Mouse (Mus musculus): Measurements from ENCODE around the gene Myog.
"Not testable (repeated sequence)": the region's sequence is repeated elsewhere in the genome, so short reads cannot be mapped to it uniquely, and the experiment has no call there.

The Myog gene

DNA sequence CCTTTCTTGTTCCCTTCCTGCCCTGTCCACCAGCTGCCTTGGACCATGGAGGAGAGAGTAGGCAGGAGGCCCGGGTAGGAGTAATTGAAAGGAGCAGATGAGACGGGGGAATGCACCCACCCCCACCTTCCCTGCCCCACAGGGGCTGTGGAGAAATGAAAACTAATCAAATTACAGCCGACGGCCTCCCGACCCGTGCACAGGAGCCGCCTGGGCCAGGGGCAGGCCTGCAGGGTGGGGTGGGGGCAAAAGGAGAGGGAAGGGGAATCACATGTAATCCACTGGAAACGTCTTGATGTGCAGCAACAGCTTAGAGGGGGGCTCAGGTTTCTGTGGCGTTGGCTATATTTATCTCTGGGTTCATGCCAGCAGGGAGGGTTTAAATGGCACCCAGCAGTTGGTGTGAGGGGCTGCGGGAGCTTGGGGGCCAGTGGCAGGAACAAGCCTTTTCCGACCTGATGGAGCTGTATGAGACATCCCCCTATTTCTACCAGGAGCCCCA is at the start of gene Myog:
Gene Myog (plus strand): TSS at position 392 of the 502 bp plus-strand sequence.
- DNase-seq: no peak

GRCm38 (mm10) chr1:134240701-134241100 is 49.1 kb upstream of the Myog start:
- DNase-seq: no peak

GRCm38 (mm10) chr1:134241298-134241697 is 48.5 kb upstream of the Myog start:
- DNase-seq: no peak

GRCm38 (mm10) chr1:134242286-134242685 is 47.5 kb upstream of the Myog start:
- no peak for DNase-seq

- no peak for DNase-seq
These were observed 46.3 kb upstream of the Myog start for GRCm38 (mm10) chr1:134243505-134243904.

DNA sequence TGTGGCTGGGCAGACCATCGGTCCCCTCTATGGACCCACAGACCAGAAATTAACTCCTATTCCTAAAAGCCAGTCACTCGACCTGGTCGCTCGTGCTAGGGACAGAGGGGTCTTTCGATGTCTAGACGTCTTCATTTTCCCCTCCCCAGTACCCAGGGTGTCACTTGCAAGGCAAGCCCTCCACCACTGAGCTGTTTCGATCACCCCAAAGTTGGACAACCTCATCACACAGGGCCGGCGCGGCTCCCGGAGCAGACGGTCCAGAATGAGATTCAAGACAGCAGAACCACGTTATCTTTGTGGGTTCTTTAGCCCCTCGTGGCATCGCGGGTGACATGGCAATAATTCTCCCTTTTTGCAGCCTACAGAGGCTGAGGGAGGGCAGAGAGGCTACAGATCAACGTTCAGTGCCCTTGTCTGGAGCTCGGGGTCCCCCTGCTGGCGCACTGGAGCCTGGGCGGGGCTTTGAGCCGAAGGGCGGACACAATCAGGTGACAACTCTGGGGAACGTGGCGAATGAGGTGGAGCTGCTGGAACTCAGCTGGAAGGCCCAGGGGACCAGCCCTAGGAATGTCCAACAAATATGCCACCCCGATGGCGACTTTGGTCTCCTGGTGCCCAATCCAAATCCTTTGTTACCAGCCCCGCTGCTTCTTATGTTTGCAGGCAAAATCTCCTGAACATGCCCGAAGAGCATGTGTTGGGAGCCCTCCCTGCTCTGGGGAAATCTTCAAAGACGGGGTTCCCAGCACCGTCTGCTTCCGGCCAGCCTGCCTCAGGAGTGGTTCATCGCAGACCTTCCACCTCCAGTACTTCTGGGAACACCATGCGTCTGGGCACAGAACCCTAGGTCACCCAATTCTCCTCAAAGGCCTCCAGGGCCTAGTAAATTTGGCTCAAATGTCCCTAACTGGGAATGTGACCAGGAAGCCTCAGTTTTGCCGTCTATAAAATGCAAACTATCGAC is 45.6 kb upstream of the Myog start:
- peak; percentile 91 for DNase-seq

DNA sequence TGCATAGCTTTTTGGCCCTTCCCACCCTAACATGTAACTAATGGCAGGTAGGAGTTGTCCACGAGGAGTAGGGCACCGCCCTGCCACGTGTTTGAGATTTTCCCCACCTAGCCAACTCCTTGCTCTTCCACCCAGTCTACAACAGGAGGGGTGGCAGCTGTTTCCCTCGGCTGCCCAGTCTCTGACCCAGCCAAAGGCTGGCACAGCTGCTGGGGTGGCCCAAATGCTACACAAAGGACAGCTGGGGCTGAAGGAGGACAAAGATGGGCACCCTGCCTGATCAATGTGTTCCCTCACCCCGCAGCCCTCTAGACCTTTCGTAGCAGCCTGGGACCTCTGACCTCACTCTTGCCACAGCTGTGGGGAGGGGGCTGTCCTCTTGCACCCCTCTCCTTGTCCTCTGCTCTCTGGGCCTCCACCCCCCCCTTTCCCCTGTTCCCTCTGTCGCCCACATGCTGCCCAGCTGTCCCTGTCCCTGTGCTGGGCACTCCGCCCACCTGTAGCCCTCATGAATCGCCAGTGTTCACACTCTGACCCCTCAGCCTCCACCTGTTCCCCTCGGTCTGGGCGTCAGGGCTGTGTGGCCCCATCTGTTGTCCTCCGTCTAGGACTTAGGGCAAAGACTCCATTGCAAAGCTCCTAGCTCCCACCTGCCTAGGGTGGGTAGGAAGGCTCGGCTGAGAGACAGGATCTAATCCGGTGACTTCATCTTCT is 44.6 kb upstream of the Myog start:
- DNase-seq: no peak

DNA sequence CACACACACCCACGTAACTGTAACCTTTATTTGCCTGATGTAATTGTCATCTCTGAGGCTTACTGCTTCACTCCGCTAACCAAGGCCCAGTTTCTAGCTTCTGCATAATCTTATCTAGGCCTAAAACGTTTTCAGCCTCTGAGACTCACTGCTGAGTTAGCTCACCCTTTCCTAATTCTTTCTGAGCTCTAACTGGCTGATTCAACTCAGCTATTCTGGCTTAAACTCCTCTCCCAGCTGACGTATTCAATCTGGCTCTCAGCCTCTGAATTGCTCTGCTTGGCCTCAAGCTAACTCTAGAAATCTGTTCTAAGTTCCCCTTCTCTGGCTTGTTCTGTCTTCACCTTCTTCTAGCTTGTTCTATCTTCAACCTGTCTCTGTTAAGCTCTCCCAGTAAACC is 43.2 kb upstream of the Myog start:
- DNase-seq: no peak

DNA sequence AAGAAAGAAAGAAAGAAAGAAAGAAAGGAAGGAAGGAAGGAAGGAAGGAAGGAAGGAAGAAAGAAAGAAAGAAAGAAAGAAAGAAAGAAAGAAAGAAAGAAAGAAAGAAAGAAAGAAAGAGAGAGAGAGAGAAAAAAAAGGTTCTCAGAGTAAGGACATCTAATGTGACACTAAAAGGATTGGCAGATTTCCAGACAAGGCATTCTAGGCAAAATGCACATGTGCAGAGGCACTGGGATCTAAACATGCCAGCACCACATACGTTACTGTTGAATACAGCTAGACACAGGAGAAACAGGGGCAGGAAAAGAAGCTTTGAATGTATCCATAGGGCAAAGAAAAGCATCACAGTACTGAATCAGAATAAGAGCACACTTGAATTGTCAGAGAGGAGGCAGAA is 40.1 kb upstream of the Myog start:
- not testable (repeated sequence) for DNase-seq

DNA sequence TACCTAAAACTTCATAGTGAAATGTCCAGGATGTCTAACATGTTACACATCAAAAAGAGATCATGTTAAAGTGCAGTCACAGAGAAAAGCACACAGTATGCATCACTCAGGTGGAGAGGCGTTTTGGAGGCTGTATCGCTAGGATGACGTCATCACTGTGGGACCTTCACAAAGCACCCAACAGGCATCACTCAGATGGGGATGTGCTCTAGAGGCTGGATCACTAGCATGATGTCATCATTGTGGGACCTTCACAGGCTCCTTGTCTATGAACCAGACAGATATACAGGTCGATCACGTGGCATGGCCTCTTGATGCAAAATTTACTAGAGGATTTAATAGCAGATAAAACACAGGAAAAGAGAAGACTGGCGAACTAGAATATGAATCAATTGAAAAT is 25.4 kb upstream of the Myog start:
- DNase-seq: no peak

- DNase-seq: no peak
These were observed 24.0 kb upstream of the Myog start for GRCm38 (mm10) chr1:134265797-134266196.

- DNase-seq: no peak
These were observed 19.8 kb upstream of the Myog start for GRCm38 (mm10) chr1:134270026-134270425.

- DNase-seq: no peak
These were observed 17.0 kb upstream of the Myog start for GRCm38 (mm10) chr1:134272754-134273250.

DNA sequence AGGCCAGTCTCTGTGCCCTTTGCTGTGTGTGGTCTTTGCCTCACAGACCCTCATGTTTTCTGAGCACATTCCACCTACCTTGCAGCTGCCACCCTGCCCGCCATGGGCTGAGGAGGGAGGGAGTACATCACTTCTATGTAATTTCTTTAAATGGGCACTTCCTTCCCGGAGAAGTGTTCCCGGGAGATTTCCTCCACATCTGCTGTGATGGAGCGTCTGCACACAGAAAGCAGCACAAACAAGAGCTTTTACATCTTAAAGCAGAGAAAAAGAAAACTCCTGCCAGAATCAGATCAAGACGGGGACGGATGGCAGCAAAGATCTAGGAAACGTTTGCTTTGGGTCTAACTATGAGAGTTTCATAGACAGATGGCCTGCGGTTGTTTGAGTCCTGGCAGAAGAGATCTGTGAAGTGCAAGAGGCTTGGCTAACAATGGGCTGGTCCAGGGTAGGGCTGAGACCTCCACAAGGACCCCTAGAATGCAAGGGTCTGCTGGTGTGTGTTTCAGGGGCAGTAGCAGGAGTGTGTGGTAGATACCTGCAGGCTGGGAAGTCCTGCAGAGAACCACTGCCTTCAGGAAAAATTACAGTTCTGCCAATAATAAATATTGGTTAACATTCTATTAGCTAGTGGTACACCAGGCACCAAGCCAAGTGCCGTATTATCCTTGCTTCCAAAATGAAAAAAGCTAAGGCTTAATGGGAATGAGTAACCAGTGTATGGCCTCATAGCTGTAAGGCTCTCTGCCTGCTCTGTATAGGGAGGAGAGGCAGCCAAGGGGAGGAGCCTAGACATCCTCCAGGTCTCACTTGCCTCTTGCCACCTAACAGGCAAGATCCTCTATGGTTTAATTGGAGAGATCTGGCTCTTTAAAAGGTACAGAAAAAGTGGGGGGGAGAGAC is 16.0 kb upstream of the Myog start:
- DNase-seq: no peak

- no peak for DNase-seq
These were observed 15.3 kb upstream of the Myog start for GRCm38 (mm10) chr1:134274483-134274920.

DNA sequence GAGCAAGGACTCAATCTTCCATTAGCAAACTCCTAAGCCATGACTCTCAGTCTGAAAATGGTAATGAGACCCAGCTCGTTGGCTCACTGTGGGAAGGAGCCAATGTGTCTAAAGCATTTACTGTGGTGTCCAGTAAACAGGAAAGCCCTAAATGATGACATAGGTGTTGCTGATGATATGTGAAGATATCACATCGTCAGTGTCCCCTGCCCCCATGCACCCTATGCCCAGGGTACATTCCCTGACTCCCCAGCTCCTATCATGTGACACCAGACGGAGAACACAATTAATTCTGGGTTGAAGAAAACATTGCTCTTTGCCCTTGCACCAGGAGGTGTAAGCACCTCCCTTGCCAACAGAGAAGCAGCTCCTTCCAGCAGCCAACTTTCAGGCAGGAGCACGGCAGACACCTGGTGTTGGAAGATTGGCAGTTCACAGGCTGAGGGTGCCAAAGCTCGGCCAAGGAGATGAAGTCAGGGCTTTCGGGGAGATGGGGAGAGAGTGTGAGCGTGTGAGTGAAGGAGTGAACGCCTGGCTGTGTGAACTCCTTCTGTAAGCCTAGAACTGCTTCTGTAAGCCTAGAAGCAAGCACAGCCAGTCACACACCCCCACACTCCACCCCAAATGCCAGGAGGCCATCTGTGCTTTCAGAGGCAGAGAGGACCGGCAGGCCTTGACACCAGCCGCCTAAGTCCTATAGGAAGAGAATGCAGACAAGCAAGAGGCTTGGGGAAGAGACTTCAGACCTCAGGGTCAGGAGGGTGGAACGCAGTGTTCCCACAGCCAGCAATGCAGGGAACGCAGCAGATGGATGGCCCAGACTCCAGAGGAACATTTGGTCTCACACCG is 13.9 kb upstream of the Myog start:
- no peak for DNase-seq

DNA sequence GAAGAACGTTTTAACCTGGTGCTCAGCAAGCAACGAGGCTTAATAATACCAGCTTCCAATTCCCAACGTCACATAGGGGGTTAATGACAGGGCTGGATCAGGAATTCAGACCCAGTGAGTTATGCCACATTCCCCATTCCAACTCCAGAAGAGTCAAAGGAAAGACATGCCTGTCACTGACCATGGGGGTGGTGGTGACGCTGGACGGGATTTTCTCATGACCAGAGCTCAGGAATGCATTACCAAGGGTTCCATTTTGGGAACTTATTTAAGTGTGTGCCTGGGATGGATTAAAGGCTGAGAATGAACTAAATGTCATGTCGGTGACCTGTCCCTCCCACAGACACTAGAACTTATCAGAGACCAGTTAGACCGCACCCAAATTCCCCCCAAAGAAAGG is 13.0 kb upstream of the Myog start:
- DNase-seq: no peak

- DNase-seq: no peak
These were observed 9.6 kb upstream of the Myog start for GRCm38 (mm10) chr1:134280174-134280573.

GRCm38 (mm10) chr1:134281563-134281962 is 8.2 kb upstream of the Myog start:
- DNase-seq: no peak

GRCm38 (mm10) chr1:134282342-134282741 is 7.4 kb upstream of the Myog start:
- DNase-seq: no peak

GRCm38 (mm10) chr1:134283108-134283507 is 6.7 kb upstream of the Myog start:
- DNase-seq: no peak

Data from embryo, embryonic 11 days (tissue).